Mouse (Mus musculus): ENCODE data around the gene Tmbim1.
"Not testable (repeated sequence)": the region's sequence is repeated elsewhere in the genome, so short reads cannot be mapped to it uniquely, and the experiment has no call there.

DNA sequence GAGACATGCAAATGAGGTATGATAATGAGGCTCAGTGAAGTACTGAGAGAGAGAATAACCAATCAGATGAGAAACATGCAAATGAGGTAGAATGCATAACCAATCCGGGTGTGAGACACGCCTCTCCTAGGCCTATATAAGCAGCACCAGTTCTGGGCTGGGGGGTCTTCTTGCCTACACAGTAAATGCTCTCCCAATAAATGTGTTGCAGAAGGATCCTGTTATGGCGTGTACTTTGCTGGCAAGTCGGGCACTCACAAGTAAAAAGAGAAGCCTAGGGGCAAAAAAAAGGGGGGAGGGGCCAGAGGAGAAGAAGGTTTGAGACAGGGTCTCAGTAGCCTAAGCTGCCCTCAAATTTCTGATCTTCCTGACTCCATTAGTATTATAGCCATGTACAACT, 35.6 kb upstream of the Tmbim1 start:
- not testable (repeated sequence) for TF ChIP-seq POLR2A (IDR thresholded peaks at IDR 0.05; ENCODE audit: low read depth, low read length); CTCF (IDR thresholded peaks at IDR 0.05; ENCODE audit: extremely low read depth, insufficient read depth, insufficient read length, insufficient replicate concordance)
